Mouse (Mus musculus): Measurements from ENCODE around the gene Zfp169. TPM values are rescaled to one million over a fixed set of nuclear protein-coding genes. Genes with fewer than 3 reads are reported as not detected.

Zfp169 gene
- polyA plus RNA-seq, 1 experiment from 2014 or later, result 4.0 TPM

DNA sequence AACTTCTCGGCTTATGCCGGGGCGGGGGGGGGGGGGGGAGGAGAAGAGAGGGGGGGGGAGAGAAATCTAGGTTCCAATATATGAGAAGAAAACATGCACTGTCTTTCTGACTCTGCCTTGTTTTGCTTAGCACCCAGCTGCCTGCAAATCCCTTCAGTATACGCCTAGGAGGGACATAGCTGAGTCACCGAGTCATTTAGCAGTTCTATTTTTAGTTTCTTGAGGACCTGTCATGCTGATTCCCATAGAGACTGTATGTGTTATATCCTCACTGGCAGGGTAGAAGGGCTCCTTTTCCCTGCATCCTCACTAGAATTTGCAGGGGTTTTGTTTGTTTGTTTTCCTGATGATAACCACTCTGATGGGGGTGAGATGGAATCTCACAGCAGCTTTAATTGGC is 20.1 kb downstream of the Zfp169 start:
- Histone ChIP-seq H3K4me1 (ENCODE audit: control insufficient read depth, insufficient read depth, low read length) (0 out of 2 replicates have a peak, but pooled peaks cover 3% of the 10 kb centered on the region), H3K36me3 (ENCODE audit: control insufficient read depth, insufficient read depth, low read length) (peaks cover 27% of the 10 kb centered on the region), H3K9me3 (ENCODE audit: control insufficient read depth, low read length) (peaks cover 2% of the 10 kb centered on the region; the same call in 1 of the 2 replicates), H3K27me3 (ENCODE audit: control insufficient read depth, insufficient read depth, low read length) (no peaks in the 10 kb centered on the region), H3K4me3 (ENCODE audit: low read length) (no peak overlapping the region), H3K27ac (ENCODE audit: low read depth, low read length) (no peak overlapping the region), H3K9ac (ENCODE audit: low read depth, low read length) (no peak overlapping the region), H3K4me2 (replicated peaks; ENCODE audit: low read depth, low read length) (no peak overlapping the region)
- no peak for ATAC-seq (ENCODE audit: low FRiP score, low TSS enrichment)
- 91% methylated on average over 5 of the region's 5 CpGs for WGBS

DNA sequence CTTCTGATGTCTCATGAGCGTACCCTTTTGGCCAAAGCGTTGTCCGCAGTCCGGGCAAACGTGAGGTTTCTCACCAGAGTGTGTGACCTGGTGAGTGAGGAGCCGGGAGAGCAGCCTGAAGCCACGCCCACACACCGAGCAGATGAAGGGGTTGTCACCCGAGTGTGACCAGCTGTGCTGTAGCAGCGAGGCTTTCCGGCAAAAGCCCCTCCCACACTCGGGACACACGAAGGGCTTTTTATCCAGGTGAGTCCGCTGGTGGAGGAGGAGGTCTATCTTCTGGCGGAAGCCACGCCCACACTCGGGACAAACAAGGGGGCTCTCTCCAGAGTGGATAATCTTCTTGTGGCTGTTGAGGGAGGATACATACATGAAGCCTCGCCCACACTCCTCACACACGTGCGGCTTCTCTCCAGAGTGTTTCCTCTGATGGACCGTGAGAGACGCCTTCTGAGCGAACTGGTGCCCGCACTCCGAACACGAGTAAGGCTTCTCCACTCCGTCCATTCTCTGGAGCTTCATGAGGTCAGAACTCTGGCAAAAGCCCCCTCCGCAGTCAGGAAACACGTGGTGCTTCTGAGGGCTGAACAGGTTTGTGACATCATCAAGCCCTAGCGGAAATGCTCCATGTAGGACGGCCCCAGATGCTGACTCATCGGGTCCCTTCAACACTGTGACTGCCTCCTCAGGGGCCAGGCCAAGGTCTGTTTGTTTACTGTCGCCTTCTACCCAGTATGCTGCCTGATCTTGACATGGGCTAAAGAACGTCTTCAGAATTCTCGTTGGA is 22.7 kb downstream of the Zfp169 start:
- WGBS, result 81% methylated on average over 35 of the region's 35 CpGs
- Histone ChIP-seq H3K36me3 (ENCODE audit: control insufficient read depth, insufficient read depth, low read length) (peaks cover 26% of the 10 kb centered on the region), H3K4me1 (ENCODE audit: control insufficient read depth, insufficient read depth, low read length) (no peaks in the 10 kb centered on the region), H3K27me3 (ENCODE audit: control insufficient read depth, insufficient read depth, low read length) (no peaks in the 10 kb centered on the region), H3K9me3 (ENCODE audit: control insufficient read depth, low read length) (peaks cover 2% of the 10 kb centered on the region; the same call in 1 of the 2 replicates), H3K4me3 (ENCODE audit: low read length) (no peak overlapping the region), H3K4me2 (replicated peaks; ENCODE audit: low read depth, low read length) (no peak overlapping the region), H3K9ac (ENCODE audit: low read depth, low read length) (no peak overlapping the region), H3K27ac (ENCODE audit: low read depth, low read length) (no peak overlapping the region)
- no peak for ATAC-seq (ENCODE audit: low FRiP score, low TSS enrichment)

DNA sequence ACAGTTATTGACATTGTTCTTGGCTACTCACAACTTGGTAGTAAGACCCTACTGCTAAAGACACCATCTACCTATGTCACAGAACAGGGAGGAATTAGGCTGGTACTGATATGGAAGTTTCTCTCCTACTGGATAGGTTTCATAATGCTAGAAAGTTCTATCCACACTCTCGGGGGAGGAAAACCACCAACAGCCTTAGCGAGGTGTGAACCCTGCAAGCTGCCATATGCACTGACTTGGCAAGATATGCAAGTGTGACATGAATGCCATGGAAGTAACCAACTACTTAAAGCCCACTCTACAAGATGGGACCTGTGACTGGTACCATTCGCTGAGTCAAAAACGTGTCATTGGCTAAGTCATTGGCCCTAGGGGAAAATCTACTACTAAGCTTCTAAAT is 29.6 kb downstream of the Zfp169 start:
- Histone ChIP-seq H3K27me3 (ENCODE audit: control insufficient read depth, insufficient read depth, low read length) (no peaks in the 10 kb centered on the region), H3K36me3 (ENCODE audit: control insufficient read depth, insufficient read depth, low read length) (no peaks in the 10 kb centered on the region; the same call in 1 of the 2 replicates), H3K4me1 (ENCODE audit: control insufficient read depth, insufficient read depth, low read length) (no peaks in the 10 kb centered on the region), H3K4me2 (replicated peaks; ENCODE audit: low read depth, low read length) (no peak overlapping the region), H3K4me3 (ENCODE audit: low read length) (no peak overlapping the region), H3K27ac (ENCODE audit: low read depth, low read length) (no peak overlapping the region), H3K9ac (ENCODE audit: low read depth, low read length) (no peak overlapping the region), H3K9me3 (ENCODE audit: control insufficient read depth, low read length) (no peaks in the 10 kb centered on the region)
- ATAC-seq (ENCODE audit: low FRiP score, low TSS enrichment), result no peak
- WGBS, result 89% methylated on average over 4 of the region's 4 CpGs

DNA sequence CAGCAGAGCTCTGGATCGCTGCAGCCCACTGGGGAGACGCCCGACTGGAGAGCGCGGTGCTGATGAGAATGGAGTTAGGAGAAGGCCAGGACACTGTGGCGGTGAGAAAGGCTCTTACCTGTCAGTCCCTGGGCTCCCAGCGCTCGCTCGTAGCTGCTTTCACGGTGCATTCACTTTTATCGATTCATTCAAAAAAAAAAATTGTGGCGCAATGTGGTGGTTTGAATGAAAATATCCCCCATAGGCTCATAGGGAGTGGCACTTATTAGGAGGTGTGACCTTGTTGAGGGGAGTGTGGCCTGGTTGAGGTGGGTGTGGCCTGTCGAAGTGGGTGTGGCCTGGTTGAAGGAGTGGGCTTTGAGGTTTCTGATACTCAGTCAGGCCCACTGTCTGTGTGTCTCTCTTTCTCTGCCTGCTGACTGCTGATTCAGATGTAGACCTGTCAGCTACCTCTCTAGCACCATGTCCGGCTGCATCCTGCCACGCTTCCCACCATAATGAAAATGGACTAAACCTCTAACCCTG is 44.5 kb downstream of the Zfp169 start:
- Histone ChIP-seq H3K9ac (ENCODE audit: low read depth, low read length) (no peak overlapping the region), H3K4me1 (ENCODE audit: control insufficient read depth, insufficient read depth, low read length) (no peaks in the 10 kb centered on the region), H3K27me3 (ENCODE audit: control insufficient read depth, insufficient read depth, low read length) (no peaks in the 10 kb centered on the region), H3K4me3 (ENCODE audit: low read length) (no peak overlapping the region), H3K36me3 (ENCODE audit: control insufficient read depth, insufficient read depth, low read length) (no peaks in the 10 kb centered on the region), H3K4me2 (replicated peaks; ENCODE audit: low read depth, low read length) (no peak overlapping the region), H3K27ac (ENCODE audit: low read depth, low read length) (no peak overlapping the region), H3K9me3 (ENCODE audit: control insufficient read depth, low read length) (no peaks in the 10 kb centered on the region)
- no peak for ATAC-seq (ENCODE audit: low FRiP score, low TSS enrichment)
- 67% methylated on average over 15 of the region's 15 CpGs for WGBS

DNA sequence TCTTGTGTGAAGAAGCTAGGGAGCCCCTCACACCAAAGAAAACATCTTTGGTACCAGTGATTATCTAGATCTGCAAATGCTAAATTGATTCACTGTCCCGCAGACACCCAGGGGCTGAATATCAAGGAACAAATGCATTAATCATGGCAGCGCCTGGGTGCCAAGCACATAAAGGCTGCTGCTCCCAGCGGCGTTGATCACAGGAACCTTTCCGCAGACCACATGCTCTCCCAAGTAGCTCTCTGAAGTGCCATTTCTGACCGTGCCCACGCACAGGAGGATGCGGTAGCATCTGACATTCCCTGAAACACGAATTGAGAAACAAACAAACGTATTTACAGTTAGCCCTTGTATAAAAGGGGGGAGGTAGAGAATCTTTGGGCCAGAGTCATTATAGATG is 47.1 kb downstream of the Zfp169 start:
- Histone ChIP-seq H3K27ac (ENCODE audit: low read depth, low read length) (no peak overlapping the region), H3K9me3 (ENCODE audit: control insufficient read depth, low read length) (no peaks in the 10 kb centered on the region), H3K4me1 (ENCODE audit: control insufficient read depth, insufficient read depth, low read length) (no peaks in the 10 kb centered on the region), H3K9ac (ENCODE audit: low read depth, low read length) (no peak overlapping the region), H3K4me3 (ENCODE audit: low read length) (no peak overlapping the region), H3K27me3 (ENCODE audit: control insufficient read depth, insufficient read depth, low read length) (no peaks in the 10 kb centered on the region), H3K4me2 (replicated peaks; ENCODE audit: low read depth, low read length) (no peak overlapping the region), H3K36me3 (ENCODE audit: control insufficient read depth, insufficient read depth, low read length) (no peaks in the 10 kb centered on the region)
- ATAC-seq (ENCODE audit: low FRiP score, low TSS enrichment), result no peak
- 63% methylated on average over 10 of the region's 10 CpGs for WGBS

DNA sequence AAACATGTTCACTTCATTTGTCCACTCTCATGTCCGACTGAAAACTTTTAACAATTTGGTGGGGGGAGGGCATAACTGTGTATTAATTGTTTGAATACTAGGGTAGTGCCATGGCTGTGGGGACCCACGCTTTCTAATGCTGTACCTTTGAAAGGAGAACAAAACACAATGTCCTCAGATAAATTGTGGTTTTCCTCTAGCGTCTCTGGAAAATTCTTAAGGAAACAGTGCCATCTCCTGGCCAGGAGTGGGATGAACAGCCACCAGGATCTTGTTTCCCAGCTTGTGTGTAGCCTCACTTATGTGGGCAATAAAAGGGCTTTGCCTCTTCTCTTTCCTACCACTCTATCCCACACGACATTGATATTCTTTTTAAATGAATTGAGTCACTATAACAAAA is 49.1 kb downstream of the Zfp169 start:
- 14% methylated on average over 4 of the region's 4 CpGs for WGBS
- no peaks in the 10 kb centered on the region for H3K27me3 ChIP-seq (ENCODE audit: control insufficient read depth, insufficient read depth, low read length)

DNA sequence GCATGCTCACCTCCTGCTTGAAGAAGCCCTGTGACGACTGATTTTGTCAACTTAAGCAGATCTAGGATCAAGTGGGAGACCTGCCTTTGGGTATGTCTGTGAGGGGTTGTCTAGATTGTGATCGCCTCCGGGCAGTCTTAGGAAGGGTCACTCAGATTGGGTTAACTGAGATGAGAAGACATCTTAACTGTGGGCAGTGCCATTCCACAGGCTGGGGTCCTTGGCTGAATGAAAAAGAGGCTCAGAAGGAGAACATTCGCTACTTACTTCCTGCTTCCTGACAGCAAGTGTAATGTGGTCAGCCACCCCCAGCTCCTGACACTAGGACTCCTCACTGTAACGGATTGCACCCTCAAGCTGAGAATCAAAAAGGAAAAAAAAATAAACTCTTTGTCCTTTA is 54.0 kb downstream of the Zfp169 start:
- Histone ChIP-seq H3K27ac (ENCODE audit: low read depth, low read length) (no peak overlapping the region), H3K9ac (ENCODE audit: low read depth, low read length) (no peak overlapping the region), H3K9me3 (ENCODE audit: control insufficient read depth, low read length) (no peaks in the 10 kb centered on the region), H3K36me3 (ENCODE audit: control insufficient read depth, insufficient read depth, low read length) (no peaks in the 10 kb centered on the region), H3K4me2 (replicated peaks; ENCODE audit: low read depth, low read length) (no peak overlapping the region), H3K4me3 (ENCODE audit: low read length) (no peak overlapping the region), H3K4me1 (ENCODE audit: control insufficient read depth, insufficient read depth, low read length) (no peaks in the 10 kb centered on the region), H3K27me3 (ENCODE audit: control insufficient read depth, insufficient read depth, low read length) (no peaks in the 10 kb centered on the region)
- WGBS, result 77% methylated on average over 5 of the region's 5 CpGs
- ATAC-seq (ENCODE audit: low FRiP score, low TSS enrichment), result no peak

More for the DNA sequence above, 49.1 kb downstream of the Zfp169 start:
- Histone ChIP-seq H3K9ac (ENCODE audit: low read depth, low read length) (no peak overlapping the region), H3K4me2 (replicated peaks; ENCODE audit: low read depth, low read length) (no peak overlapping the region), H3K4me3 (ENCODE audit: low read length) (no peak overlapping the region), H3K27ac (ENCODE audit: low read depth, low read length) (no peak overlapping the region), H3K4me1 (ENCODE audit: control insufficient read depth, insufficient read depth, low read length) (no peaks in the 10 kb centered on the region), H3K36me3 (ENCODE audit: control insufficient read depth, insufficient read depth, low read length) (no peaks in the 10 kb centered on the region), H3K9me3 (ENCODE audit: control insufficient read depth, low read length) (no peaks in the 10 kb centered on the region)
- ATAC-seq (ENCODE audit: low FRiP score, low TSS enrichment), result no peak

DNA sequence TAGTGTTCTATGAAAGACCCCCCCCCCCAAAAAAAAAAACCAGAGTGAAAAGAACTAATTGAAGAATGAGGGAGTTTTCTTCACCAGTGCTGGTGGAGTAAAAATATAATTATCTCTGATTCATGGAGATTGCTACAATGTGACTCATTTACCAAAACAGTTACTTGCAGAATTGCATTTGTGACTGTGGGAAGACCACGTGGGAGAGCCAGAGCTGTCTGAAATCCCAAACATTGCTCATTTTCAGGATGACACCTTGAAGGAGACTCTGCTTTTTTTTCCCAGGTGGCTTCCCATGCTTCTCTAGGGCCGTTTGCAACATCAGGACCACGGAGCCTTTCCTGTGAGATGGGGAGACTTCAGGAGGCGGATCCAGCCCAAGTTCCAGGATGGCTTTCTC is 65.1 kb downstream of the Zfp169 start:
- H3K27ac ChIP-seq (ENCODE audit: low read depth, low read length), result no peak overlapping the region
- H3K4me3 ChIP-seq (ENCODE audit: low read length), result no peak overlapping the region
- H3K27me3 ChIP-seq (ENCODE audit: control insufficient read depth, insufficient read depth, low read length), result no peaks in the 10 kb centered on the region
- H3K4me1 ChIP-seq (ENCODE audit: control insufficient read depth, insufficient read depth, low read length), result no peaks in the 10 kb centered on the region
- H3K9ac ChIP-seq (ENCODE audit: low read depth, low read length), result no peak overlapping the region
- H3K9me3 ChIP-seq (ENCODE audit: control insufficient read depth, low read length), result no peaks in the 10 kb centered on the region
- no peak for ATAC-seq (ENCODE audit: low FRiP score, low TSS enrichment)
- WGBS, result 54% methylated on average over 4 of the region's 4 CpGs
- no peak overlapping the region for H3K4me2 ChIP-seq (replicated peaks; ENCODE audit: low read depth, low read length)
- H3K36me3 ChIP-seq (ENCODE audit: control insufficient read depth, insufficient read depth, low read length), result no peaks in the 10 kb centered on the region

DNA sequence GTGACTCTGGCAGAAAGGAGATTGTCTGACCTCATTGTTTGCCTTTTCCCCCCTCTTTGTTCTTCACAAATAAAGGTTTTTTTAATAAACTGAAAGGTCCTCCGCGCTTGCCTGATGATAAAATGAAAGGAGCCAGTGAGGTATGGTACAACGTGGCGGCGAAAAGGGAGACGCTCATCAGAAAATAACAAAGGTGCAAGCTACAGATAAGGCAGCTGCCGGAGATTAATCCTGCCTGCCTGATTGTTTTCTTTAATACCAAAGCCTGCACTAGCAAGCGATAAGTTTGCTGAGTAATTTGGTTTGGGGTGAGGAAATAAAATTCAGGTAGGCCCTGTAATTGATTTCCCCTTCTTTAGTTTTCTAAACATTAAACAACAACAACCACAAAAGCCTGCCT is 69.3 kb downstream of the Zfp169 start:
- no peaks in the 10 kb centered on the region for H3K4me1 ChIP-seq (ENCODE audit: control insufficient read depth, insufficient read depth, low read length)
- no peak for ATAC-seq (ENCODE audit: low FRiP score, low TSS enrichment)
- H3K27ac ChIP-seq (ENCODE audit: low read depth, low read length), result no peak overlapping the region

More for the DNA sequence above, 69.3 kb downstream of the Zfp169 start:
- Histone ChIP-seq H3K4me2 (replicated peaks; ENCODE audit: low read depth, low read length) (no peak overlapping the region), H3K27me3 (ENCODE audit: control insufficient read depth, insufficient read depth, low read length) (no peaks in the 10 kb centered on the region), H3K36me3 (ENCODE audit: control insufficient read depth, insufficient read depth, low read length) (no peaks in the 10 kb centered on the region), H3K9me3 (ENCODE audit: control insufficient read depth, low read length) (no peaks in the 10 kb centered on the region), H3K9ac (ENCODE audit: low read depth, low read length) (no peak overlapping the region), H3K4me3 (ENCODE audit: low read length) (no peak overlapping the region)
- WGBS, result 54% methylated on average over 8 of the region's 8 CpGs

Measured in kidney, embryonic 14.5 days (tissue).